Mouse (Mus musculus) left cerebral cortex, postnatal 25 days (tissue): ENCODE results near the gene Snrnp25. TPM values are rescaled to one million over a fixed set of nuclear protein-coding genes. Genes with fewer than 3 reads are reported as not detected.
"Not testable (repeated sequence)": the region's sequence is repeated elsewhere in the genome, so short reads cannot be mapped to it uniquely, and the experiment has no call there.

Experiments
- DNase-seq, 2 experiments: peaks; one replicate each; pipeline ENCODE4 v3.0.0; 2022; ENCODE audit warnings: low spot score in 2 of 2, mixed read lengths in 1 of 2
- intact Hi-C: fragments of 180-260 bp; cut with DNase I; formaldehyde crosslinking; loops from one replicate; pipeline ENCODE4 v1.15.1; 2025
- total RNA-seq, 2 experiments: library from RNA; stranded (reverse); gene quantifications; 2 replicates each; pipeline ENCODE4 v1.2.3; 2021

Gene Snrnp25
- total RNA-seq, 2 experiments from 2014 or later: 23.7 to 23.9 TPM

GRCm38 (mm10) chr11:32190603-32191110 lies 14.6 kb upstream of the Snrnp25 start:
- intact Hi-C loops: loop anchor here (5.0 kb wide), 1 partner anchor 122 kb away; no protein-coding TSS in a partner anchor

DNA sequence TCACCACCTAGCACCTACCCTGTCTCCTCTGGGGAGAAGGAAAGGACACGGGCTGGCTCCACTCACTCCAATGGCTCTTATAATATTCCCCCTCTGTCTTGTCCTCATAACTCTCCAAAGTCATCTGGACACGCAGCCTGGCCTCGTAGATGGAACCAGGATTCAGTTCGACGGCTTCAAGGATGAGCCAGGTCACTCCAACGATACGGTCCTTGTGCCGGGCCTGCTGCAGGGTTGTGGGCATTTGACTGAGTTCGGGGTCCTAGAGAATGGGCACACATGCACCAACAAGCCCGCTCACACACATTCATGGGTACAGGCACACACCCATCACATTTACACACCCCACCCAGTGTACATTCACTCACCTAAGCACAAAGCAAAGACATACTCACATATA lies 12.1 kb upstream of the Snrnp25 start:
- intact Hi-C loops: loop anchor here (5.0 kb wide), 1 partner anchor 119 kb away; no protein-coding TSS in a partner anchor
- DNase-seq: no peak

More at GRCm38 (mm10) chr11:32190603-32191110, 14.6 kb upstream of the Snrnp25 start:
- DNase-seq: no peak

DNA sequence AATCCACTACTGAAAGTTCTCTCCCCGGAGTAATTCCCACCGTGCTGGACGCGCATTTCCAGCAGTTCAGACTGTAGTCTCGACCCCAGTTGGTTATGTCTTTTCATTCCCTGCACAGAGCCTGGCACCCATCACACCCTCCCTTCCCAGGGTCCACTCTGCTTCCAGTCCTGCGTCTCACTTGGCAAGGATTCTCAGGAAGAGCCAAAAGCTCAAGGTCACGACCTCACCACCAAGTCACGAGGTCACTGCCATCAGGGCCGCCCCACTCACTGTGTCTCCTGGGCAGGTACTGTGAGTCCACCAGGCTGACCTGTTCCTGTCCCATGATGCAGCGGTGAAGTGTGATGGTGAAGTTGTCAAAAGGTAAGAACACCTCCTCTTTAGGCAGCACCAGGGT lies 11.1 kb upstream of the Snrnp25 start:
- DNase-seq: no peak
- intact Hi-C loops: loop anchor here (5.0 kb wide), 1 partner anchor 118 kb away; no protein-coding TSS in a partner anchor

GRCm38 (mm10) chr11:32194626-32195025 lies 10.6 kb upstream of the Snrnp25 start:
- no peak for DNase-seq
- intact Hi-C loops: loop anchor here (5.0 kb wide), 2 partner anchors 83 to 118 kb away; partner anchors contain the start of gene Hba-x

DNA sequence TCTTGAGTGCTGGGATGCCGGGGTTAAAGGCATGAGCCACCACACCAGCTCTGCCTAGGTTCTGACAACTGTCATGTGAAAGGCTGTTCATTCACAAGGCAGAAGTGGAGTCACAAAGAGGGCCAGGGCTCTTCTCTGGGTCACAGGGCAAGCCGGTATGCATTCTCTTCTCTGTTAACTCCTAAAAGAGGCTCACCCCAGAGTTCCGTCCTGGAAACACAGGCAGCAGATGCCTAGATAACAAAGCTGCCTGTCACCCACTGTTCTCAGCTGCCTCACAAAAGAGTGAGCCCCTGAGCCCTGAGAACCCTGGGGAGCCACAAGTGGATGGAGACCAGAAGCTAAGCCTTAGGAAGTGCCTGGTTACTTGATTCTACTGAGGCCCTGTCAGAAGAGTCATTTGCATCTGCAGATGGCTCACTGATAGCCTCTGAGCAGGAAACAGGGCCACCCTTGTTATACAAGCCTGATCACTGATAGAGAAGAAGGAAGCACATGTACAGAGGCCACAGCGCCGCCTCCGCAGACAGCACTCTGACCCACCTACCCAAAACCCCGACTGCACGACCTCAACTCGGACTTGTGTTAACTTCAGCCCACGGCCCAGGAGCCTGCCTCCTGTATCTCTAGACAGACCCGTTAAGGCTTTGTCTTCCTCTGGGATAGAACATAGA lies 9.2 kb upstream of the Snrnp25 start:
- no peak for DNase-seq
- intact Hi-C loops: loop anchor here (5.0 kb wide), 1 partner anchor 81 kb away; the partner anchor contains the start of gene Hba-x

- intact Hi-C loops: loop anchor here (5.0 kb wide), 1 partner anchor 81 kb away; the partner anchor contains the start of gene Hba-x
These were observed 8.5 kb upstream of the Snrnp25 start for GRCm38 (mm10) chr11:32196727-32197126.

GRCm38 (mm10) chr11:32197766-32198165 lies 7.4 kb upstream of the Snrnp25 start:
- DNase-seq: no peak
- intact Hi-C loops: loop anchor here (5.0 kb wide), 1 partner anchor 80 kb away; the partner anchor contains the start of gene Hba-x

More at GRCm38 (mm10) chr11:32196727-32197126, 8.5 kb upstream of the Snrnp25 start:
- no peak for DNase-seq

DNA sequence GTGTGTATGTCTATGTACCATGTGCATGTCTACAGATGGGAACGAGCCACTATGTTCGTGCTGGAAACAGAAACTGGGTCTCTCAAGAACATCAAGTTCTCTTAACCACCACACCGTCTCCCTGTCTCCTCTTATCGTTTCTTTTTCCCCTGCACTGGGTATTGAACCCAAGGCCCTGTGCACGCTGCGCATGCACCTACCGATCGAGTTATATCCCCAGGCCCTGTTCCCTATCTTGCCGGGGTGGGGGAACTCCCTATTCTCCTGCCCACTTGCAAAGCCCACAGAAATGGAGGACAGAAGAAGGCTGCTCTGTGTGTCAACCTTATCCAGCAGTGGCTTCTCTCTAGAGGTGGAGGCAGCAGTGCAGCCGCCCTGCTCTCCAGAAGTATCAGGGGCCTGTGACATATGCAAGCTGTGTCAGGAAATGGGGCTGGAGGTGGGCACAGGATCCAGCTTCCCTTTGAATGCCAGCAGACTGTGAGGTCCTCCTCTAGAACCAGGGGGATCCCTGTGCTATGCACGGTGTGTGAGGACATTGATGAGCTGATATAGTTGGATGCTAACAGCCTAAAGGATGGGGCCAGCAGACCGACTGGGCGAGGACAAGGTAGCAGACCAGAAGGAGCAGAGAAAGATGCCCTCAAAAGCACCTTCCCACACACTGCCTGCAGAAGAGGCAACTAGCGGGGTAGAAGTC lies 6.8 kb upstream of the Snrnp25 start:
- intact Hi-C loops: loop anchor here (5.0 kb wide), 1 partner anchor 79 kb away; the partner anchor contains the start of gene Hba-x
- no peak for DNase-seq

DNA sequence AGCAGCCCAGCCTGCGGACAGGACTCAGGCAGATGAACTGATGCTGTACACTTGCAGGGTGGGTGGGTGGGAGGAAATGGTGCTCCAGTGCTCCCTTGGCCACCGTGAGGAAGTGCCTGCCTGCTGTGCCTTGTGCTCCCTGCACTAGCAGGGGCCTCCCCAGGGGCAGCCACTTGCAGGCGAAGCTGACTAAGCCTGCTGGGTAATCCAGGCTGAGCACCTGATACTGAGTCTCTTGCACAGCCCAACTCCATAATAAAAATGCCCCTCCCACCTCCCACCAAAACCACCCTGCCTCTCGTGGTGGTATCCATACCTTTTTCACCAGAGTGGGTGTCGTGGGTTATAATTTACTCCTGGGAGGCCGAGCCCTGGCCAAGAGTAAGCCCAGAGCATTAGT lies 6.0 kb upstream of the Snrnp25 start:
- intact Hi-C loops: loop anchor here (5.0 kb wide), 1 partner anchor 78 kb away; the partner anchor contains the start of gene Hba-x
- no peak for DNase-seq

DNA sequence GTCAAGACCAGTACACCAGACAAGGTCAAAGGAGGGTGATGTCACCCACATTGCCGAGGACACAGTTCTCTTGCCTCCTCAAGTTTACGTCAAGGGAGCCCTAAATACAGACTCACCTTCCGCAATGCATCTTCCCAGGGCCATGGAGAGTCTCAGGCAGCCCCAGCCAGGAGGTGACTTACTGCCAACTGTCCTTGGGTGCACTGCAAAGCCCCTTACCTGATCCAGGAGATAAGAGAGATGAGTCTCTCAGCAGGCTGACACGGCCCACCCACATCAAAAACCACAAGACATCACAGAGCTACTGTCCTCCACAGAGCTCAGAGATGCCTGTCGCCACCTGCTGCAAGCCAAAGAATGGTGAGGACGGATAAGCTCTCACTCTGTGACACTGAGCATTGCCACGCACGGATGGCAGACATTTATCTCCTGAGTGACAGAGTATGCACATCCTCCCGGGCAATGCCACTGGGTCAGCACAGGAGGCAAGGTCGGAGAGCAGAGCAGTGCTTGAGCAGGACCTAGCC lies 5.1 kb upstream of the Snrnp25 start, which contains the start of gene Il9r:
Il9r (minus strand) TSS at position 205 of the 527 bp plus-strand sequence.
- DNase-seq: no peak
- intact Hi-C loops: no loop called here

GRCm38 (mm10) chr11:32200992-32201391 lies 4.2 kb upstream of the Snrnp25 start:
- DNase-seq, intact Hi-C loops: not testable (repeated sequence)

GRCm38 (mm10) chr11:32201922-32202685 lies 3.1 kb upstream of the Snrnp25 start:
- intact Hi-C loops: no loop called here
- no peak for DNase-seq

GRCm38 (mm10) chr11:32210623-32211022 lies 5.4 kb downstream of the Snrnp25 start:
- DNase-seq: no peak
- intact Hi-C loops: loop anchor here (10.0 kb wide), 1 partner anchor 114 kb away; no protein-coding TSS in a partner anchor

DNA sequence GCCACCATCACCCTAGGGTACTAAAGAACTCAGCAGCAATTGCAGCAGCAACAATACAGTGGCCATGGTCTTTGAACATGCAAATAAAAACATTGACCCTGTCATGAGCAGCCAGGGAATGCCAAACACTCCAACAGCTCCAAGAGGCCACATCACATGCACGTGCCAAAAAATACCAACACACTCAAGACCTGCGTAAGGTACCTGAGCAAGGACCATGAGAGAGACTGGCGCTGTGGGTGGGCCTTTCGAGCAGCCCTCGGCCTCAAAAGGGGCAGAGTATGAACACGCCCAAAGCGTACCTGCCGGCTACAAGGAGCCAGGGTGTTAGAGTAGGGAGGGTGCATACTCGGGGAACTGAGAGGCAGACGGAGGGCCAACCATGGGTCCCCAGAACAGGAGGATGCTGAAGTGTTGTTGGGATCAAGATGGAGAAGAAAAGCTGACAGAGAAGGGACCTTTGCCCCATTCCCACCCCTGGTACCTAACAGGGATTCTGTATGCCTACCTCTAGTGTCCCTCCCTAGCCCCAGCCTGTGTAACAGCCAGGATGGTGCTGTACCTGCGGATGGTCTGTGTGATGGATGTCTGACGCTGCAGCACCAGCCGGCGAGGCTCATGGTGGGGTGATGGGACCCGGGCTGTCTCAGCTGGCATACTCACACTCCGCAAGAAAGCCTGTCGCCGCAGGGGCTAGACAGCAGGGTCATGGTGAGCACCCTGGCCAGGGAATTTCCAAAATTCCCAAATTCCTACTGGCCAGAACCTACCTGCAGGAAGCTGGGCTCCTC lies 10.4 kb downstream of the Snrnp25 start:
- intact Hi-C loops: loop anchor here (10.0 kb wide), 1 partner anchor 109 kb away; no protein-coding TSS in a partner anchor
- no peak for DNase-seq

DNA sequence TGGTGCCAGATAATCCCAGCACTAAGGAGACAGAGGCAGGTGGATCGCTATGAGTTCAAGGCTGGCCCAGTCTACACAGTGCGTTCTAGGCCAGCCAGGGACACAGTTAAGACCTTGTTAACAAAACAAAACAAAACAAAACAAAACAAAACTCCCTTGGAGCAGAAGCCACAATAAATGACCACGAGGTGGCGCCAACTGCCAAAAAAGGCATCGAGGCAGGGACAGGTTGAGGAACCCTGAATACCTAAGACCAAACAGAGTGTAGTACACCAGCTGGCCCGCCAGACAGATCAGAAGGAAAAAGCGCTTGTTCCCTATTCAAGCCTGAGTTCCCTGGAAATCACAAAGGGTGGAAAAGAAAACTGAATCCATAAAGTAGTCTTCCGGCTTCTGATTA lies 11.6 kb downstream of the Snrnp25 start:
- intact Hi-C loops: loop anchor here (1.0 to 10.0 kb wide), 2 partner anchors 21 to 108 kb away; no protein-coding TSS in a partner anchor
- DNase-seq: peak; percentile 75 to 76

- no peak for DNase-seq
- intact Hi-C loops: loop anchor here (10.0 kb wide), 1 partner anchor 106 kb away; no protein-coding TSS in a partner anchor
These were observed 13.4 kb downstream of the Snrnp25 start for GRCm38 (mm10) chr11:32218501-32219050.

- intact Hi-C loops: loop anchor here (10.0 kb wide), 1 partner anchor 106 kb away; no protein-coding TSS in a partner anchor
- no peak for DNase-seq
These were observed 14.1 kb downstream of the Snrnp25 start for GRCm38 (mm10) chr11:32219287-32219686.
